Mouse (Mus musculus) fat pad, adult 2 months (tissue): Measurements from ENCODE around the gene Oxsr1.
A peak's percentile ranks its signal among the peaks of the same experiment; 100 is the strongest.
"Not testable (repeated sequence)": the region's sequence is repeated elsewhere in the genome, so short reads cannot be mapped to it uniquely, and the experiment has no call there.

Source experiments
- DNase-seq: peaks from one replicate; pipeline ENCODE4 v3.0.0-alpha.2; 2011; ENCODE audit warnings: low read depth, low spot score; ENCODE audit errors: extremely low read depth

Oxsr1 gene

GRCm38 (mm10) chr9:119230829-119231228, 91.4 kb downstream of the Oxsr1 start:
- DNase-seq = no peak

- no peak for DNase-seq
These were observed 102.0 kb downstream of the Oxsr1 start for GRCm38 (mm10) chr9:119220249-119220648.

- DNase-seq = no peak
These were observed 102.6 kb downstream of the Oxsr1 start for GRCm38 (mm10) chr9:119219667-119220066.

GRCm38 (mm10) chr9:119215341-119215740, 106.9 kb downstream of the Oxsr1 start:
- not testable (repeated sequence) for DNase-seq

- no peak for DNase-seq
These were observed 107.6 kb downstream of the Oxsr1 start for GRCm38 (mm10) chr9:119214601-119215000.

GRCm38 (mm10) chr9:119212996-119213395, 109.2 kb downstream of the Oxsr1 start:
- no peak for DNase-seq

GRCm38 (mm10) chr9:119208998-119209397, 113.2 kb downstream of the Oxsr1 start, which contains the start of gene Slc22a13:
Gene Slc22a13 (minus strand): TSS chr9:119209098.
- no peak for DNase-seq

GRCm38 (mm10) chr9:119207113-119207512, 115.1 kb downstream of the Oxsr1 start:
- no peak for DNase-seq

- DNase-seq = no peak
These were observed 115.6 kb downstream of the Oxsr1 start for GRCm38 (mm10) chr9:119206666-119207065.

- no peak for DNase-seq
These were observed 116.5 kb downstream of the Oxsr1 start for GRCm38 (mm10) chr9:119205756-119206155.

- no peak for DNase-seq
These were observed 118.6 kb downstream of the Oxsr1 start for GRCm38 (mm10) chr9:119203617-119204016.

- no peak for DNase-seq
These were observed 120.6 kb downstream of the Oxsr1 start for GRCm38 (mm10) chr9:119201653-119202052.

GRCm38 (mm10) chr9:119199151-119199861, 122.9 kb downstream of the Oxsr1 start:
- DNase-seq = no peak

GRCm38 (mm10) chr9:119192202-119192990, 129.8 kb downstream of the Oxsr1 start:
- peak; percentile 8 for DNase-seq
